Mouse (Mus musculus): Measurements from ENCODE around the gene Pes1.
"Not testable (repeated sequence)": the region's sequence is repeated elsewhere in the genome, so short reads cannot be mapped to it uniquely, and the experiment has no call there.

The Pes1 gene

DNA sequence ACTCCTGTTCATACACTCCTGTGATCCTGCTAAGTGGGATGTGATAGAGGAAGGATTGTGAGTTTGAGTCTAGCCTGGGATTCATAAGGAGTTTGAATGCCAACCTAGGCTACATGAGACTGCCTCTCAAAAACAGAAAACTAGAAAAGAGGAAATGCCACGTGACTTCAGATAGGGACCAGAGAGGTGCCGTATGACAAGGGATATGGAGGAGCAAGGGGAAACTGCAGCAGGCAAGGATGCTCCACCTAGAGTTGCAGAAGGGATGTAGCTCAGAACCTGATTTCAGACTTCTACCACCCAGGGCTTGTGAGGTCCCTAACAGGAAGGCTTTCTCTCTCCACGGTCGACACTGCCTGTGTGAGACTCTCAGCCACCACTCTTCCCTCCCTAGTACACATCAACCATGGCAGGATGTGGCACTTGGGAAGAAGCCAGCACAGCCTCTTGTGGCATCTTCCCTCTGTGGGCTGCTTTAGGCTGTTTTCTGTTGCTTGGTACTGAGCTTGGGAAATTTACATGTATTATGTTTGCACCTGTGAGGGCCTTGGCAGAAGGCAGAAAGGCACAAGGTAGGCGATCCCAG is 41.5 kb downstream of the Pes1 start:
- DNase-seq (ENCODE audit: low read depth, low spot score): no peak

DNA sequence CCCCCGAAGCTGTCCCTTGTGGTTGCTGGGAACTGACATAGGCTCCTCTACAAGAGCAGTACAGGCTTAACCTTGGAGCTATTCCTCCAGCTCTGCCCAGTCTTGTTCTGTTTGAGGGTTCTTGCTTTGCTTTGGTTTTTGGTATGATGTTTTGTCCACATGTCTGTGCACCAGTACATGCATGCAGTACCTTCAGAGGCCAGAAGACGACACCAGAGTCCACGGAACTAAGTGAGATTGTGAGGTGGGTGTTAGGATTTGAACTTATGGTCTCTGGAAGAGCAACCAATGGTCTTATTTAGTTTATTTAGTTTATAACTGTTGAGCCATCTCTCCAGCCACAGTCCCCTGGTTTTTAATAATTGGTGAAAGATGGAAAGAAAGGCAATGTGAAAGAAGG is 42.7 kb downstream of the Pes1 start:
- DNase-seq (ENCODE audit: low read depth, low spot score): no peak

GRCm38 (mm10) chr11:4012616-4013015 is 48.8 kb downstream of the Pes1 start:
- no peak for DNase-seq (ENCODE audit: low read depth, low spot score)

DNA sequence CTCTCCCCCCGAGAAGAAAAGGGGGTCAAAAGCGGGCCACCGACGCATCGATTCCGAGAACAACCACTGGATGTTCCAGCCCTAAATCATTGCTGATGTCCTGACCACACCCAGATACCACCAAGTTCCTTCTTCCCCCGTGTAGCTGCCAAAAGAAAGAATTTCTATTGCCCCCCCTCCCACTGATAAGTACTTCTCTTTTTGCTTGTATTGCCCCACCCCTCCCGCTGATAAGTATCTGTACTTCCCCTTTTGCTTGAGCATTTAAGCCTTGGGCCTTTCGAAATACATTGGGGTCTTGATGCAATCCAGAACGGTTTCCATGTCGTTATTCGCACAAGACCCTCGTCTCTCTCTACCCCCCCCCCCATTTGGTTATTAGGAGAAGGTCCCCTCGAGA is 52.0 kb downstream of the Pes1 start:
- DNase-seq (ENCODE audit: low read depth, low spot score): not testable (repeated sequence)

DNA sequence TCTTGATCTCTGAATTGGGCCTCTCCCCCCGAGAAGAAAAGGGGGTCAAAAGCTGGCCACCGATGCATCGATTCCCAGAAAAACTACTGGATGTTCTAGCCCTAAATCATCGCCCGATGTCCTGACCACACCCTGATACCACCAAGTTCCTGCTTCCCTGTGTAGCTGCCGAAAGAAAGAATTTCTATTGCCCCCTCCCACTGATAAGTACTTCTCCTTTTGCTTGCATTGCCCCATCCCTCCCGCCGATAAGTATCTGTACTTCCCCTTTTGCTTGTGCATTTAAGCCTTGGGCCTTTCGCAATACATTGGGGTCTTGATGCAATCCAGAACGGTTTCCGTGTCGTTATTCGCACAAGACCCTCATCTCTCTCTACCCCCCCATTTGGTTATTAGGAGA is 58.3 kb downstream of the Pes1 start:
- not testable (repeated sequence) for DNase-seq (ENCODE audit: low read depth, low spot score)

- DNase-seq (ENCODE audit: low read depth, low spot score): no peak
Measured at GRCm38 (mm10) chr11:4023321-4023720, 59.5 kb downstream of the Pes1 start.

GRCm38 (mm10) chr11:4027066-4027465 is 63.3 kb downstream of the Pes1 start:
- DNase-seq (ENCODE audit: low read depth, low spot score): no peak

GRCm38 (mm10) chr11:4027561-4028334 is 64.0 kb downstream of the Pes1 start:
- no peak for DNase-seq (ENCODE audit: low read depth, low spot score)

GRCm38 (mm10) chr11:4029343-4029742 is 65.6 kb downstream of the Pes1 start:
- peak; percentile 83 for DNase-seq (ENCODE audit: low read depth, low spot score)

All from ZHBTc4 (cell line).